Mouse (Mus musculus) liver, embryonic 14 days (tissue): ENCODE data around the gene D17H6S53E. TPM values are rescaled to one million over a fixed set of nuclear protein-coding genes. Genes with fewer than 3 reads are reported as not detected.

Experiments used
- polyA plus RNA-seq: library from polyadenylated mRNA; depleted of rRNA; stranded (reverse); fragments of >200 nt; gene quantifications from 2 replicates; pipeline ENCODE4 v1.2.3, GENCODE M21; 2012; rRNA removed

D17H6S53E gene
- polyA plus RNA-seq, 1 experiment: 1.2 TPM

Other genes starting within 250 kb of the D17H6S53E start
- 5.7 and 6.1 TPM in 2 replicates for gene Zbtb12, start 246.9 kb upstream of the D17H6S53E start, polyA plus RNA-seq
- gene Gm20547, start 244.3 kb upstream of the D17H6S53E start, polyA plus RNA-seq: not detected in 2 replicates
- gene C2, start 228.1 kb upstream of the D17H6S53E start, polyA plus RNA-seq: 14.2 and 18.4 TPM in 2 replicates
- gene Ehmt2, start 227.9 kb upstream of the D17H6S53E start, polyA plus RNA-seq: 27.3 and 28.0 TPM in 2 replicates
- gene Slc44a4, start 211.9 kb upstream of the D17H6S53E start, polyA plus RNA-seq: 1.1 and 1.3 TPM in 2 replicates
- gene Neu1, start 195.1 kb upstream of the D17H6S53E start, polyA plus RNA-seq: 8.4 and 10.5 TPM in 2 replicates
- 1.1 and 1.3 TPM in 2 replicates for gene Hspa1b, start 167.1 kb upstream of the D17H6S53E start, polyA plus RNA-seq
- not detected in 2 replicates for gene Gm20481, start 156.5 kb upstream of the D17H6S53E start, polyA plus RNA-seq
- 0.58 and 0.67 TPM in 2 replicates for gene Hspa1a, start 154.2 kb upstream of the D17H6S53E start, polyA plus RNA-seq
- 0.02 TPM in 2 replicates for gene Hspa1l, start 153.7 kb upstream of the D17H6S53E start, polyA plus RNA-seq
- gene Lsm2, start 144.5 kb upstream of the D17H6S53E start, polyA plus RNA-seq: 106 and 129 TPM in 2 replicates
- 58.0 and 65.7 TPM in 2 replicates for gene Vars, start 125.4 kb upstream of the D17H6S53E start, polyA plus RNA-seq
- gene Vwa7, start 109.8 kb upstream of the D17H6S53E start, polyA plus RNA-seq: 0.12 and 0.20 TPM in 2 replicates
- gene Sapcd1, start 98.4 kb upstream of the D17H6S53E start, polyA plus RNA-seq: 2.0 TPM in 2 replicates
- 3.3 and 4.1 TPM in 2 replicates for gene Msh5, start 79.6 kb upstream of the D17H6S53E start, polyA plus RNA-seq
- gene Clic1, start 76.4 kb upstream of the D17H6S53E start, polyA plus RNA-seq: 70.1 and 85.9 TPM in 2 replicates
- 11.1 and 13.5 TPM in 2 replicates for gene Ddah2, start 67.3 kb upstream of the D17H6S53E start, polyA plus RNA-seq
- 0.21 and 0.24 TPM in 2 replicates for gene Ly6g6c, start 61.0 kb upstream of the D17H6S53E start, polyA plus RNA-seq
- 1.8 and 2.7 TPM in 2 replicates for gene Mpig6b, start 60.2 kb upstream of the D17H6S53E start, polyA plus RNA-seq
- gene Ly6g6e, start 49.5 kb upstream of the D17H6S53E start, polyA plus RNA-seq: 0.03 and 0.15 TPM in 2 replicates
- gene Ly6g6d, start 48.3 kb upstream of the D17H6S53E start, polyA plus RNA-seq: 0.66 and 0.76 TPM in 2 replicates
- 4.6 TPM in 2 replicates for gene Ly6g6f, start 40.8 kb upstream of the D17H6S53E start, polyA plus RNA-seq
- gene Abhd16a, start 37.1 kb upstream of the D17H6S53E start, polyA plus RNA-seq: 25.1 and 29.0 TPM in 2 replicates
- gene Ly6g5c, start 18.1 kb upstream of the D17H6S53E start, polyA plus RNA-seq: not detected in 2 replicates
- gene Ly6g5b, start 10.9 kb upstream of the D17H6S53E start, polyA plus RNA-seq: 0.42 and 0.67 TPM in 2 replicates
- gene Gpank1, start 4.9 kb upstream of the D17H6S53E start, polyA plus RNA-seq: 9.1 and 10.2 TPM in 2 replicates
- 76.9 and 86.4 TPM in 2 replicates for gene Csnk2b, start 4.3 kb upstream of the D17H6S53E start, polyA plus RNA-seq
- 296 and 349 TPM in 2 replicates for gene Apom, start 5.7 kb downstream of the D17H6S53E start, polyA plus RNA-seq
- 40.6 and 45.5 TPM in 2 replicates for gene Bag6, start 8.8 kb downstream of the D17H6S53E start, polyA plus RNA-seq
- 48.0 and 59.1 TPM in 2 replicates for gene Prrc2a, start 38.5 kb downstream of the D17H6S53E start, polyA plus RNA-seq
- 9.0 and 9.2 TPM in 2 replicates for gene Aif1, start 49.7 kb downstream of the D17H6S53E start, polyA plus RNA-seq
- gene Lst1, start 62.1 kb downstream of the D17H6S53E start, polyA plus RNA-seq: 21.0 and 28.7 TPM in 2 replicates
- 0.53 and 0.76 TPM in 2 replicates for gene Ltb, start 68.1 kb downstream of the D17H6S53E start, polyA plus RNA-seq
- 0.33 and 0.48 TPM in 2 replicates for gene Tnf, start 75.6 kb downstream of the D17H6S53E start, polyA plus RNA-seq
- 0.03 and 0.09 TPM in 2 replicates for gene Lta, start 79.0 kb downstream of the D17H6S53E start, polyA plus RNA-seq
- gene Gm16181, start 94.5 kb downstream of the D17H6S53E start, polyA plus RNA-seq: 0.10 TPM in 1 of 2 replicates, not detected in the other
- gene Atp6v1g2, start 107.3 kb downstream of the D17H6S53E start, polyA plus RNA-seq: 1.6 and 1.7 TPM in 2 replicates
- gene Nfkbil1, start 109.4 kb downstream of the D17H6S53E start, polyA plus RNA-seq: 3.6 and 4.1 TPM in 2 replicates
- gene Ddx39b, start 115.4 kb downstream of the D17H6S53E start, polyA plus RNA-seq: 174 and 208 TPM in 2 replicates
- gene H2-D1, start 136.4 kb downstream of the D17H6S53E start, polyA plus RNA-seq: 35.7 and 45.9 TPM in 2 replicates
- gene H2-Q1, start 194.0 kb downstream of the D17H6S53E start, polyA plus RNA-seq: 0.50 and 0.63 TPM in 2 replicates
- gene H2-Q2, start 215.9 kb downstream of the D17H6S53E start, polyA plus RNA-seq: 0.53 and 0.67 TPM in 2 replicates